Mouse (Mus musculus) B cell, adult 2 months (primary cell): Measurements from ENCODE around the gene Best1.

Source experiments
- DNase-seq, 2 experiments: peaks; one replicate each; pipeline ENCODE4 v3.0.0; 2022

The Best1 gene

GRCm38 (mm10) chr19:10001206-10001969, at the start of gene Best1, which contains the start of gene Rab3il1:
TSS of gene Best1 (minus strand) at chr19:10001633.
TSS of gene Rab3il1 (plus strand) at chr19:10001669.
- no peak for DNase-seq

- DNase-seq = no peak
Observed at GRCm38 (mm10) chr19:10050438-10050837, 49.0 kb upstream of the Best1 start.

GRCm38 (mm10) chr19:10049533-10049932, 48.1 kb upstream of the Best1 start:
- no peak for DNase-seq

DNA sequence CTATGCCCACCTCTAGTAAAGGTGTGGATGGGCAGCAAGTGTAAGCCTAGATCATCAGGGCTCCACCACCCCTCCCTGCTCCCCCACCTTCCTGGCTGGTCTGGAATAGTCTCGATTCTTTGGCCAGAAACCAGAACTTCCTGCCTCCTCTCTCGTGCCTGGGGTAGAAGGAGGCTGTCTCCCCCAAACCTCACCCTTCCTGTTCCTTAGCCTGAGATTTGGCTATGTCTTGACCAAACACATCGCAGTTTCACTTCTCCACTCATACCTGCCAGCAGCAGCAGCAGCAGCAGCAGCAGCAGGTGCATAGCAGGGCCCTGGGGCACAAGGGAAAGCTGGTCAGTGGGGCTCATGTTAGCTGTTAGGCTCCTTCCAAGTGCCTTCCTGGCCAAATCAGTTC, 45.5 kb upstream of the Best1 start:
- DNase-seq = peak; percentile 45 to 52

DNA sequence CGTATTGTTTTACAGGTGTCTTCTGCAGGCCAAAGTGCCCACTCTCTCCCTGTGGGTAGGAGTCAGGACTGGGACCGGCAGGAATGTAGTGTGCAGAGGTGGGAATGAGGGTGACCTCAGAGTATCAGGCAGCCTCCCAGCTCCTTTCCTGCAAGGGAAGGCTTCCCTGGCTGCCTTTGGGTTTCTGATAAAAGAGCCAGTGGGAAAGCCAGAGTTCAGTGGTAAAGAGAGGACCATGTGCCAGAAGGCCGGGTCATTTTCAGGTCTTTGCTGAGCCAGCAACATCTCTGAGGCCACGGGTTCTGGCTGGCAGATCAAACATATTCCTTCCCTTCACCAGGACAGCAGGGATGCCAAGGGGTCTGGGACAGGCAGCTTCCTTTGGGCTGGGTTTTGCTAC, 44.9 kb upstream of the Best1 start:
- no peak for DNase-seq

- no peak for DNase-seq
Observed at GRCm38 (mm10) chr19:10045707-10046106, 44.3 kb upstream of the Best1 start.

DNA sequence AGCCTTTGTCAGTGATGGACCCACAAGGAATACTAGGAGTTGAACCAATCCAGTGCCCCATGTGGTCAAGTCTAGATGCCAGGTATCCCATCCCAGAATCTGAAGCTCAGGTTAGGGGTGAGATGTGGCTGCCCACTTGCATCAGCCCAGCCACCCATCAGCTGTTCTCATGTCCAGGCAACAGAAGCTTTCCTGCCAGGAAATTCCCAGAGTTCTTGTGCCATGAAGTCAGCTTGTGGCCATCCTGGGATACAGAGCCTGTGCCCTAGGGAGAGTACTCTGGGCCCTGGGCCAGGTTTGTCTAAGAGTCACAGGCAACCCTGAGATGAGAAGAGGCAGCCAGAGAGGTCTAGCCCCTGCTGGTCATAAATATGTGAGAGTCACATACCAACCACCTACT, 42.2 kb upstream of the Best1 start:
- DNase-seq = no peak

DNA sequence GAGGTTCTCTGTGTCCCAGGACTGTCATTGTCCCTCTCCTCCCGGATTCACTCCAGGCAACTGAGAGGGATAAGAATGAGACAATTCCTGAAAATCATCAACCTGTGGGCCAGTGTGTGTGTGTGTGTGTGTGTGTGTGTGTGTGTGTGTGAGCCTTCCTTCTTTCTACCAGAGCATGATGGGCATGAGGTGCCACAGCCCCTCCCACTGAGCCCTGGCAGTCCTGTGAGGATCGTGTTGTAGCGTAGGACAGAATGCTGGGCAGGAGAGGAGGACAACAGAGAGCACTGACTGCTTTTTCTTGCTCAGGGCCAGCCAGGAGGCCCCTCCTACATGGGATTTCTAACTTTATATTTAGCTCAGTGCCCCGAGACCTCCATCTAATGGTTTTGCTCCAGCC, 41.4 kb upstream of the Best1 start:
- DNase-seq = no peak

DNA sequence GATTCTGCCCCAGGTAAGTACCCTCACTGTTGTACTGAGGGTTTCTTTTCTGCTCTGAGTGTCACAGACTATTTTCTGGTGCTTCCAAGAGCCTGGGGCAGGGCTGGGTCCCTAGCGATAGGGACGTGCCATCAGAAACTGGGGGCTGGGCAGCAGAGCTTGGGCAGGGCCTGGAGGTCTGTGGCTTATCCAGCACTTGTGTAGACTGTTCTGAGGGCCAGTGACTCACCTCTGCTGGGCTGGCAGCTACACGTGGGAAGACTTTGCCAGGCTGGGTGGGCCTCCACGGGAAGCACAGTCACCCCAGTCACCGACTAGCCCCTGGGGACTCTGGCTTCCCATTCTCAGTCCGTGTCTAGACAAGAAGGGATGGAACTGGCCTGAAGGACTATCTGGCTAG, 40.8 kb upstream of the Best1 start:
- DNase-seq = peak in 1 of 2 experiments; percentile 8

- peak; percentile 36 to 39 for DNase-seq
Observed at GRCm38 (mm10) chr19:10041388-10042148, 40.1 kb upstream of the Best1 start, which contains the start of gene Fads3. TSS of gene Fads3 (plus strand) at chr19:10041569.

GRCm38 (mm10) chr19:10040866-10041387, 39.5 kb upstream of the Best1 start:
- peak in 1 of 2 experiments; percentile 7 for DNase-seq

DNA sequence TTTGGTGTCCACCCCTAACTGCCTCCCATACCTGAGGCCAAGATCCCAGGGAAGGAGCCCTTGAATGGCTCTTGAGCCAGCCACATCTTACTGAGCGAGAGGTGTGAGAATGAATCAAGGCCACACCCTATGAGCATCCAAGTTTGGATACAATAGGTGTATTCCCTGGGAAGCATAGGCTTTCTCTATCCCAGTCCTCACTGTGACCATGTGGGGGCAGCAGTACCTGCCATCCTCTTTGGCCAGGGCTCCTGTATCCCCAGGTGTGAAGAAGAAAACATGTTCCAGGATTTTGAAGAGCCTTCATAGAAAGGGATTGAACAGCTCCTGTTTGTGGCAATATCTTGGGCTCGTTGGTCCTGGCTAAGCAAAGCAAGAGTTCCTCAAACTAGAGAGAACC, 38.2 kb upstream of the Best1 start:
- no peak for DNase-seq

- no peak for DNase-seq
Observed at GRCm38 (mm10) chr19:10038910-10039309, 37.5 kb upstream of the Best1 start.

DNA sequence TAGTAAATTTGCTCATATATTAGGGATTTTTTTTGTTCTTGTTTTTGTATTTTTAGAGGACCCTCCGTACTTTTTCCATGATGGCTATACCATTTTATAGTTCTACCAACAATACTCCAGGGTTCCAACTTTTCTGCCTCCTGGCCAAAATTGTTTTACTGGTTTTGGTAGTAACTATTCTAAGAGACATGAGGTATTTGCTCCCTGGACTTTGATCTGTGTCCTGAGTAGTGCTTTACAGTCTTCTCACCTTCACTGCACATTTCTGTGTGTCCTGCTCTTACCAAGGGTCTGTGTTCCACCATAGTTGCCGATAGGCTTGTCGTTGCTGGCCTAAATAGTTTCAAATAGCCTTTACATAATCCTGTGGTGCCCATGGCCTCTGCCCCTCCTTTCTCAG, 36.9 kb upstream of the Best1 start:
- no peak for DNase-seq

GRCm38 (mm10) chr19:10037534-10037933, 36.1 kb upstream of the Best1 start:
- DNase-seq = no peak

DNA sequence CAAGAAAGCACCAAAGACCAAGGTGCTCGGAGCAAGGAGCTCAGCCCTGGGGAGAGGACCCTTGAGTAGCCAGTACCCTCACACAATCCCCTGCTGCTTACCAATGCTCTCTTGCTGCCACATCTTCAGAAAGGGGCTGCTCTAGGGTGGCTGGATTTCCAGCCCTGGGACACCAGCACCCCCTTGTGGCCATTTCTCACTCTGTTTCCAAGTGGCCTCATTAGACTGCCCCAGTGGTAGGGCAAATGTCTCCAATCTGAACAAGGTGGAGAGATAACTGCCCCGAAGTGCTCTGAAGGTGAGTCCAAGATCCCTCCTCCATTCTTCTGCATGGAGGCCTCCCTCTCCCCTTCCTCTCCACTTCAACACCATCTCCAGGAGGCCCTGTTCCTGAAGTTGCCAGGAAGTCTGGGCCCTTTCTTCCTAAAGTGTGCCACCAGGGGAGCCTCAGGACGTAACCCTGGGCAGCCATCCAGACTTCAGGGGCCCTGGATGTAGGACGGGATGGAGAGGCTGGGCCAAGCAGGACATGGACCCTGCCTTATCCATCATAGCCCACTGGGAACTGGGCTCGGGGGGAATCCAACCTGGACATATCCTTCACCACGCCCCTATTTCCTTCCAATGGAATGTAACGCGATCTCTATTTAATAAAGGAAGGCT, 33.5 kb upstream of the Best1 start:
- peak; percentile 93 to 94 for DNase-seq

DNA sequence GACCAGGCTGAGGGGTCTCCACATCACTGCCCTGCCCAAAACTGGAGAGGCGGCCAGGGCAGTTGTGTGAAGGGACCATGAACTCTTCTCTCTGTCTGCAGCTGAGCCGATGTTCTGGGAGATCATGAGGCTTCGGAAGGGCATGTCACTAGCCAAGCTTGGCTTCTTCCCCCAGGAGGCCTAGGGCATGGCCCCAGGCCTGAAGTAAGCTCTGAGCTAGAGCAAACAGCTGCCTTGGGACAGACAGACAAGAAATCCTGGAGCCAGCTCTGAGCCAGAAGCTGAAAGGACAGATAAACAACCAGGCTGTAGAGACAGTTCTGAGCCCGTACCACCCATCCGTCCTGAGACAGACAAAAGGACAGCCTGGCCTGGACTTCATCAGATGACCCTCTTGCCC, 32.9 kb upstream of the Best1 start:
- no peak for DNase-seq

DNA sequence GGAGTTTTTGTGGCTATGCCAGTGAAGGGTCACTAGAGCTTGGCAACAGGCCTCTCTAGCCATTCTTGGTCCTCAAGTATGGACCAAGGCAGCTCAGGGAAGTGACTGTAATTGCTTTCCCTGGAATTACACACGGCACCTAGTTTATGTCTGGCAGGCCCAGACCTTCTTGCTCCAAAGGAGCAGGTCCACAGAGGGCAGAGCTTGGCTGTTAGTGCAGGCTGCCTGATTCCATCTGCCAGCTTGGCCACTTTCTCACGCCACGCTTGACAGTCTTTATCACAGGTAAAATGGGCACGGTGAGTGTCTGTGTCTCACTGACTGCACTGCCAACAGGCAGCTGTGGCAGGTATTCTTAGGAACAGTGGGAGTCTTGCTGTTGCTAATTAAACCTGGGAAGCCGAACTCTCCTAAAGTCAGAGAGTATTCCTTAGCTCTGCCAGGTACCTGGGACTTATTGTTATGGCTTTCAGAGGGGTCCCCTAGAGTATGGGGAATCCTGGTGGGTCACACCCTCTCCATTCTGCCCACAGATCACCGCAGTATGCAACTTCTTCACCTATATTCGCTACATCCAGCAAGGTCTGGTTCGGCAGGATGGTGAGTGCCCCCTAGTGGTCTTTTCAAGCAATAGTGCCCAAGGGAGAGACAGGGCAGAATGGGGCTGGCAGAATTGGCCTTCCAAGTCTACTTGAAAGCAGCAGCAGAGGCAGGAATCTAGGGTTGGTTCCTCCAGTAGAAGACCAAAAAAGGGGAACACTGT, 32.0 kb upstream of the Best1 start:
- peak; percentile 71 to 78 for DNase-seq

DNA sequence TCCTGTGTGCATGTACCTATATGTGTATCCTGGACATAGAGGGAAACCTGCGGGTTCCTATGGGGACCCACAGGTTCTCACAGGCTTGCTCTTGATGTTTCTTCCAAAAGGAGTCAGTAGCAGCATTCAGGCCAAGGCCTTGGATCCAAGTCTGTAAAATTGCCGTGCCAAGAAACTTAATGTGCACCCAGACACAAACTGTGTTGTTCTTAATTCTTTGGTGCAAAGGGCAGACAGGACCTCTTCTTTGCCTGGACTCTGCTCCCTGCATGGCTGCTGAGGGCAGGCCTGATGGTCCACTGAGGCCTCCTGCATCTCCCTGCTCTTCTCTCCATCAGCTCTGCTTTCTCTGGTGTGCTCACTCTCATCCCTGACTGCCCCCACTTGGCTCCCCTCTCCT, 28.3 kb upstream of the Best1 start:
- no peak for DNase-seq

GRCm38 (mm10) chr19:10025169-10025875, 23.9 kb upstream of the Best1 start:
- no peak for DNase-seq

GRCm38 (mm10) chr19:10023304-10023758, 21.9 kb upstream of the Best1 start:
- no peak for DNase-seq
